In genomic region chr7:142473476-142473875, GRCm38 (mm10) we compare ENCODE assay signal across 17 mouse cellular contexts. TPM values are rescaled to one million over a fixed set of nuclear protein-coding genes. Genes with fewer than 3 reads are reported as not detected.
A peak's percentile ranks its signal among the peaks of the same experiment; 100 is the strongest.
DNase-seq lines count a peak whose midpoint lies in the region; ATAC-seq and TF ChIP-seq lines count a peak whose summit lies in the region.
"Had no signal": no experiment of that assay in that cellular context is flagged by ENCODE, and none has a peak within 500 bp of the region (broad histone marks: within the 10 kb centered on the region; RNA-seq: fewer than 3 reads in every experiment).

No protein-coding gene starts in this region.

- DNase-seq in gastrocnemius, postnatal 14 days: peak; percentile 3
- no peak for DNase-seq in gastrocnemius, postnatal 10 days
- no peak for DNase-seq in lung, adult 18-20 months
- DNase-seq in layer of hippocampus, adult 11-12 months (ENCODE audit: low spot score): no peak
- DNase-seq in frontal cortex, postnatal 25 days (ENCODE audit: low spot score in 2 of 2): no peak
- DNase-seq: lung, postnatal 10 days; midbrain, embryonic 14.5 days; right cerebral cortex, postnatal 14 days had no signal

- H3K9me3 ChIP-seq in lung, embryonic 15.5 days: no peaks in the 10 kb centered on the region
- H3K9me3 ChIP-seq in heart, embryonic 15.5 days (replicated peaks): no peaks in the 10 kb centered on the region
- H3K9me3 ChIP-seq: G1E; neural tube, embryonic 15.5 days had no signal

- WGBS in lung, embryonic 15.5 days: 87% methylated on average over 2 of the region's 2 CpGs
- 77% methylated on average over 2 of the region's 2 CpGs for WGBS in heart, embryonic 15.5 days

- no peaks in the 10 kb centered on the region for H3K36me3 ChIP-seq in lung, embryonic 15.5 days
- H3K36me3 ChIP-seq in heart, embryonic 15.5 days: no peaks in the 10 kb centered on the region
- H3K36me3 ChIP-seq in myocyte (ENCODE audit: control insufficient read depth, insufficient read depth): no peaks in the 10 kb centered on the region
- H3K36me3 ChIP-seq: G1E; neural tube, embryonic 15.5 days had no signal

- no peak overlapping the region for H3K9ac ChIP-seq in lung, embryonic 15.5 days
- H3K9ac ChIP-seq in heart, embryonic 15.5 days: no peak overlapping the region; the same call in 1 of the 2 replicates
- H3K9ac ChIP-seq: neural tube, embryonic 15.5 days had no signal

- H3K27ac ChIP-seq in lung, embryonic 15.5 days: peak overlapping the region; percentile 89
- peak overlapping the region; percentile 96; the same call in 1 of the 2 replicates for H3K27ac ChIP-seq in heart, embryonic 15.5 days
- H3K27ac ChIP-seq: neural tube, embryonic 15.5 days had no signal

- peaks cover 70% of the 10 kb centered on the region for H3K79me2 ChIP-seq in myocyte (ENCODE audit: control insufficient read depth, insufficient read depth)

- peak overlapping the region; percentile 22 for H3K4me3 ChIP-seq in lung, embryonic 15.5 days
- 0 out of 2 replicates have a peak overlapping the region, but pooled peaks have one; percentile 9 for H3K4me3 ChIP-seq in heart, embryonic 15.5 days
- H3K4me3 ChIP-seq in myocyte: peak overlapping the region; percentile 86
- H3K4me3 ChIP-seq: neural tube, embryonic 15.5 days had no signal

- no peak for ATAC-seq in lung, embryonic 15.5 days (ENCODE audit: borderline replicate concordance, extremely low read depth, low FRiP score, low TSS enrichment)
- ATAC-seq in heart, embryonic 15.5 days (replicated peaks; ENCODE audit: insufficient number of reproducible peaks, insufficient read depth, low FRiP score, low read depth): no peak
- ATAC-seq: inflammation-experienced regulatory T-cells, adult 6 months had no signal

- peaks cover 44% of the 10 kb centered on the region for H3K4me1 ChIP-seq in lung, embryonic 15.5 days
- peaks cover 68% of the 10 kb centered on the region for H3K4me1 ChIP-seq in heart, embryonic 15.5 days (replicated peaks)

- intact Hi-C loops in gastrocnemius, postnatal 14 days (cut with DNase I; ENCODE audit: low total_unique reads): no loop called here

- no peak for TF ChIP-seq POLR2A in myocyte (IDR thresholded peaks at IDR 0.05; ENCODE audit: insufficient read length, low read depth)

- H3ac ChIP-seq in myocyte (ENCODE audit: control insufficient read depth, insufficient read length): peak overlapping the region; percentile 70

- no peaks in the 10 kb centered on the region for H3K27me3 ChIP-seq in lung, embryonic 15.5 days
- H3K27me3 ChIP-seq in heart, embryonic 15.5 days: no peaks in the 10 kb centered on the region
- H3K27me3 ChIP-seq in myocyte (ENCODE audit: control insufficient read depth, insufficient read depth, insufficient read length): no peaks in the 10 kb centered on the region
- H3K27me3 ChIP-seq: neural tube, embryonic 15.5 days had no signal

- peak overlapping the region; percentile 54 for H3K4me2 ChIP-seq in lung, embryonic 15.5 days
- H3K4me2 ChIP-seq in heart, embryonic 15.5 days: peak overlapping the region; percentile 45
- peak overlapping the region; percentile 94 for H3K4me2 ChIP-seq in myocyte (ENCODE audit: low read depth)
- H3K4me2 ChIP-seq: neural tube, embryonic 15.5 days had no signal

TF ChIP-seq in myocyte, 11 proteins besides CTCF, POLR2A, EP300 and RAD21:
- TF ChIP-seq TCF3 (IDR thresholded peaks at IDR 0.05; ENCODE audit: insufficient read length, low read depth) (no peak), POLR2AphosphoS2 (IDR thresholded peaks at IDR 0.05; ENCODE audit: insufficient read length, low read depth) (no peak), USF1 (IDR thresholded peaks at IDR 0.05; ENCODE audit: low read depth) (no peak), CEBPB (IDR thresholded peaks at IDR 0.05; ENCODE audit: insufficient read depth, poor library complexity, severe bottlenecking) (no peak), MYOD1 (IDR thresholded peaks at IDR 0.05; ENCODE audit: control insufficient read depth in 1 of 3, insufficient read length in 2 of 3, low read depth in 2 of 3) (no peak), SRF (IDR thresholded peaks at IDR 0.05; ENCODE audit: control insufficient read depth, insufficient read length, low read depth) (no peak), E2F4 (IDR thresholded peaks at IDR 0.05; ENCODE audit: insufficient read depth) (no peak), MAX (IDR thresholded peaks at IDR 0.05; ENCODE audit: low read depth) (no peak)
TF ChIP-seq in myocyte: peak in this region for 0.

RNA-seq across cellular contexts. Expression of gene Lsp1, which starts 12.9 kb away (rescaled TPM):
- total RNA-seq in gastrocnemius, postnatal 14 days (2021): 10 to 100 TPM; 22.2 to 35.0 TPM
- 10 to 100 TPM; 14.4 to 24.4 TPM for total RNA-seq in gastrocnemius, postnatal 10 days (2021)
- 125 and 130 TPM in 2 replicates for polyA plus RNA-seq in lung, embryonic 15.5 days (2015; fragmentation: Nextera tagmentation; extraction: Ambion mirVana)
- polyA plus RNA-seq in heart, embryonic 15.5 days (2015; fragmentation: Nextera tagmentation; extraction: Ambion mirVana): 49.6 and 83.5 TPM in 2 replicates
- polyA plus RNA-seq in myocyte (2012; fragmentation: generic; extraction: Trizol): 298 TPM

RNA-seq across cellular contexts. Expression of gene Tnnt3, which starts 25.2 kb away (rescaled TPM):
- over 10,000 TPM; 22,199 to 23,470 TPM for total RNA-seq in gastrocnemius, postnatal 14 days (2021)
- total RNA-seq in gastrocnemius, postnatal 10 days (2021): over 10,000 TPM; 17,146 to 18,824 TPM
- 2.5 and 5.1 TPM in 2 replicates for polyA plus RNA-seq in lung, embryonic 15.5 days (2015; fragmentation: Nextera tagmentation; extraction: Ambion mirVana)
- 4.6 and 4.8 TPM in 2 replicates for polyA plus RNA-seq in heart, embryonic 15.5 days (2015; fragmentation: Nextera tagmentation; extraction: Ambion mirVana)
- 2,107 TPM for polyA plus RNA-seq in myocyte (2012; fragmentation: generic; extraction: Trizol)
- total RNA-seq: G1E had no signal
- polyA plus RNA-seq: G1E had no signal

RNA-seq across cellular contexts. Expression of gene Tnni2, which starts 31.9 kb away (rescaled TPM):
- over 10,000 TPM; 14,029 to 14,677 TPM for total RNA-seq in gastrocnemius, postnatal 14 days (2021)
- total RNA-seq in gastrocnemius, postnatal 10 days (2021): over 10,000 TPM; 11,296 to 12,937 TPM
- polyA plus RNA-seq in lung, embryonic 15.5 days (2015; fragmentation: Nextera tagmentation; extraction: Ambion mirVana): 2.4 and 7.4 TPM in 2 replicates
- polyA plus RNA-seq in heart, embryonic 15.5 days (2015; fragmentation: Nextera tagmentation; extraction: Ambion mirVana): 16.8 and 16.9 TPM in 2 replicates
- 3,238 TPM for polyA plus RNA-seq in myocyte (2012; fragmentation: generic; extraction: Trizol)
- polyA plus RNA-seq: inflammation-experienced regulatory T-cells, adult 6 months; midbrain, embryonic 14.5 days had no signal

RNA-seq across cellular contexts. Expression of gene Syt8, which starts 38.8 kb away (rescaled TPM):
- total RNA-seq in gastrocnemius, postnatal 14 days (2021): not detected
- total RNA-seq in gastrocnemius, postnatal 10 days (2021): under 1 TPM in 1 of 2 experiments, not detected in 1; 0.36 TPM
- 0.34 and 0.87 TPM in 2 replicates for polyA plus RNA-seq in lung, embryonic 15.5 days (2015; fragmentation: Nextera tagmentation; extraction: Ambion mirVana)
- polyA plus RNA-seq in heart, embryonic 15.5 days (2015; fragmentation: Nextera tagmentation; extraction: Ambion mirVana): 0.48 and 1.7 TPM in 2 replicates
- polyA plus RNA-seq in myocyte (2012; fragmentation: generic; extraction: Trizol): 14.5 TPM
- total RNA-seq: layer of hippocampus, postnatal 14 days had no signal
- polyA plus RNA-seq: G1E; heart, postnatal 0 days; inflammation-experienced regulatory T-cells, adult 6 months; limb, embryonic 11.5 days; midbrain, embryonic 14.5 days had no signal

RNA-seq across cellular contexts. Expression of gene Mrpl23, which starts 59.0 kb away (rescaled TPM):
- total RNA-seq in gastrocnemius, postnatal 14 days (2021): 1 to 10 TPM; 5.0 to 5.2 TPM
- 1 to 10 TPM; 6.4 to 7.2 TPM for total RNA-seq in gastrocnemius, postnatal 10 days (2021)
- 22.8 and 28.3 TPM in 2 replicates for polyA plus RNA-seq in lung, embryonic 15.5 days (2015; fragmentation: Nextera tagmentation; extraction: Ambion mirVana)
- polyA plus RNA-seq in heart, embryonic 15.5 days (2015; fragmentation: Nextera tagmentation; extraction: Ambion mirVana): 17.0 and 18.7 TPM in 2 replicates
- polyA plus RNA-seq in myocyte (2012; fragmentation: generic; extraction: Trizol): 73.3 TPM

Comparison
In these comparisons a context has a peak if more than half of its experiments do, and no peak if none do; other contexts are left out.
1. H3K4me3 ChIP-seq: peak in every context shown above with its lines; median percentile 86 in myocyte; 22 in lung, embryonic 15.5 days; 9 in heart, embryonic 15.5 days.
2. RNA of gene Tnnt3, which starts 25.2 kb away (polyA plus RNA-seq): 2,107 TPM in myocyte (single experiment); 4.6 to 4.8 TPM in heart, embryonic 15.5 days and 2.5 to 5.1 TPM in lung, embryonic 15.5 days; every median in the first group is over 100 times any median in the second.
3. RNA of gene Tnni2, which starts 31.9 kb away (polyA plus RNA-seq): 3,238 TPM in myocyte (single experiment); 16.8 to 16.9 TPM in heart, embryonic 15.5 days and 2.4 to 7.4 TPM in lung, embryonic 15.5 days; every median in the first group is over 100 times any median in the second.
4. Peak in every context shown above with its lines, with median percentiles within 50 percentile points of each other: H3K4me2 ChIP-seq.